Mouse (Mus musculus): ENCODE data around the gene Gm20388.

DNA sequence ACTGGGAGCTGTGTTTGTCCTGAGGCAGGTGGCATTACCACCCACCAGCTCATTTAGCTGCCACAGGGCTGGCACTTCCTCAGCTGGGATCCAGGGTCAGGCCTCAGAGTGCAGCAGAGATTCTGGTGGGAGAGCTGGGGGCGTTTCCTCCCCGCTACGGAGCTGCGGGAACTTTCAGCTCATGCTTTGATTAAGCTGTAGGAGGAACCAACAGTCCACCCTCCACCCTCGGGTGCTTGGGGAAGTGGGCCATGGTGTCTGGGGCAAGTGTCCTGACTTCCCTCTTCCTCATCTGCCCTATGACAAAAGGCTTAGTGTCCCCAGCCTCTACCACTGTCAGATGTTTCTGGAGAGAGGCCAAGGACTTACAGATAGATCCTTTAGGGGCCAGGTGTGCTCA lies 1966.6 kb downstream of the Gm20388 start:
- TF ChIP-seq CTCF (IDR thresholded peaks at IDR 0.05; ENCODE audit: low read depth, low read length) (no peak), POLR2A (IDR thresholded peaks at IDR 0.05; ENCODE audit: insufficient read depth, low read length) (no peak), EP300 (IDR thresholded peaks at IDR 0.05; ENCODE audit: insufficient read depth, low read depth, low read length) (no peak)

All from ES-Bruce4 (cell line).